Mouse (Mus musculus) cerebellum, adult (tissue): ENCODE results near the gene Gm10772.
"Not testable (repeated sequence)": the region's sequence is repeated elsewhere in the genome, so short reads cannot be mapped to it uniquely, and the experiment has no call there.

ENCODE experiments used
- ATAC-seq: cut with Nextera tagmentation; 2 replicates; pipeline ENCODE4 v1.9.2; 2017; ENCODE audit warnings: mild to moderate bottlenecking, moderate library complexity, mixed read lengths; ENCODE audit not compliant: insufficient number of reproducible peaks, low FRiP score, low TSS enrichment

Gene Gm10772

DNA sequence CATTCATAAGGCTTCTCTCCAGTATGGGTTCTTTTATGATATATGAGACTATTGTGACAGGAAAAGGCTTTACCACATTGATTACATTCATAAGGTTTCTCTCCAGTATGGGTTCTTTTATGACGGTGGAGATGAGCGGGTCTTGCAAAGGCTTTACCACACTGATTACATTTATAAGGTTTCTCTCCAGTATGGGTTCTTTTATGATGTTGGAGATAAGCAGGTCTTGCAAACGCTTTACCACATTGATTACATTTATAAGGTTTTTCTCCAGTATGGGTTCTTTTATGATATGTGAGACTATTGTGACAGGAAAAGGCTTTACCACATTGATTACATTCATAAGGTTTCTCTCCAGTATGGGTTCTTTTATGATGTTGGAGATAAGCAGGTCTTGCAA is at the start of gene Gm10772:
Gene Gm10772, minus strand, starts transcription at position 101 of the 400 bp plus-strand sequence.
- not testable (repeated sequence) for ATAC-seq

DNA sequence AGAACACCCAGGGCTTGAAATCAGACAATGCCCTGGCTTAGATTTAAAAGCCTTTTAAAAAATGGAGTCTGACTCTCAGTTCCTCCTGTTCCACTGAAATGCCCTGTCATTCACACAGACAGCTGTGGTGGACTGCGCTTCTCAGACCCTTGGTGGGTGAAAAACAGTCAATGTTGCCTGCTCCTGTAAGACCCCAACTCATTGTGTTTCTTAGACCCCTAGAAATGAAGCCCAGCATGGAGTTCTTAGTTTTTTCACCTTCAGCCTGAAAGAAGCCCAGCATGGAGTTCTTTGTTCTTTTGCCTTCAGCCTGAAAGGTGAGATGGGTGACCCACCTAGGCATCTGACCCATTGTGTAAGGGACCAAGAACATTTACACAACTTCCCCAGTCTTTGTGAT is 36.5 kb upstream of the Gm10772 start:
- ATAC-seq: not testable (repeated sequence)

DNA sequence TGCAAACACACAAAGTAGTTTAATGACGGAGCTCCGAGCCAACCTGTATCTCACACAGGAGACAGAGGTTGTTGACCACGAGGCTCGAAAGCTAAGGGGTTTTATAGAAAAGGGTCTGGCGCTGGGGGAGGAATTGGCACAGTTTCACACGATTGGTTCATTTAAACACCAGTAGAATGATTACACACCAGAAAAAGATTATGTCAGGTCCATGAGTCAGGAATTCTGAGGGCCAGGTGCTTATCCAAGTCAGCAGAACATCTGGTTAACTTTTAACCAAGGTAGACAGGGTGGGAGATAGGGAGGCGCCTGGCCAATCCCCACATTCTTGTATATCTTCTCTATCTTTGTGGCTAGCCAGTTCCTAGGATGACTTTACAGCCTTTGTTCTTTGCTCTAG is 35.8 kb upstream of the Gm10772 start:
- ATAC-seq: not testable (repeated sequence)

DNA sequence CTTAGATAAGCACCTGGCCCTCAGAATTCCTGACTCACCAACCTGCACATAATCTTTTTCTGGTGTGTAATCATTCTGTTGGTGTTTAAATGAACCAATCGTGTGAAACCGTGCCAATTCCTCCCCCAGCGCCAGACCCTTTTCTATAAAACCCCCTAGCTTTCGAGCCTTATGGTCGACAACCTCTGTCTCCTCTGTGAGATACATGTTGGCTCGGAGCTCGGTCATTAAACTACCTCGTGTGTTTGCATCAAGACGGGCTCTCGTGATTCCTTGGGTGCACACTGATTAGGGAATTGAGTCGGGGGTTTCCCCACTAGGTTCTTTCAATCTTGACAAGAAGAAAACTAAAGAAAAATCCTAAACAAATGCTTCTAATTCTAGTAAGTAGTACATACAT is 13.0 kb downstream of the Gm10772 start:
- ATAC-seq: no peak

DNA sequence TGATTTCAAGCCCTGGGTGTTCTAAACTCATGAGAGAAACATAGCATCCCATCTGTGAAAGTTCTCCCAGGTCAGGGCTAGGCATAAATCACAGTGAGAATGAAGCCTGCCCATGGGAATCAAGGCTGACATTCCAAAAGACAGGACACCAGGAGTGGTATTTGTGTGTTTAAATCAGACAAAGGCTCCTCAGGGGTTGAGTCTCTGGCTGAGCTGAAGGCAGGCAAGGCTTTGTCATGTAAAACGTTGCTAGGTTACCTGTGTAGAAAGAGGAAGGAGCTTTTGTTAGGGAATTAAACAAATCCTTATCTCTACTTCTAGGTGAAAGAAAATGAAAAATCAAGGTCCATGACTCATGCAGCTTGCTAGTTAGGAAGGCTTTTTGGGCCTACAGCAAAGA is 13.6 kb downstream of the Gm10772 start:
- not testable (repeated sequence) for ATAC-seq

DNA sequence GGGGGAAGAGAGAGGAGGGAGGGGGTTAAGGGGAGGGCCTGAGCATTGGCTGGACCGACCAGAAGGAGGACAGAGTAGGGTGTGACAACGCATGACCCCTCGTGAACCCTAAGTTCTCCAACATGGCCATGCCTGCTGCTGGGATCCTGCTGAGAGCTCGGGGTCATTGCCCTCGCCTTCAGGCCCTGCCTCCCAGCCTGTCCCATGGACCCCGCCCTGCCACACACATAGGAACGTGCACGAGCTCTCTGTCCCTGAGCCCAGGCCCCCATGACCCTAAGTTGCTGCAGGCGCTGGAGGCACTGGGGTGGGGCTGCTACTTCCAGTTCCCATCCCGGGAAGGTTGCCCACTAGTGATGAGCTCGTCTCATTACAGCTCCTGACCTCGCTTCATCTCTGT is 48.2 kb downstream of the Gm10772 start:
- ATAC-seq: not testable (repeated sequence)
